Mouse (Mus musculus): ENCODE results near the gene Mslnl.
A peak's percentile ranks its signal among the peaks of the same experiment; 100 is the strongest.

Mslnl gene

DNA sequence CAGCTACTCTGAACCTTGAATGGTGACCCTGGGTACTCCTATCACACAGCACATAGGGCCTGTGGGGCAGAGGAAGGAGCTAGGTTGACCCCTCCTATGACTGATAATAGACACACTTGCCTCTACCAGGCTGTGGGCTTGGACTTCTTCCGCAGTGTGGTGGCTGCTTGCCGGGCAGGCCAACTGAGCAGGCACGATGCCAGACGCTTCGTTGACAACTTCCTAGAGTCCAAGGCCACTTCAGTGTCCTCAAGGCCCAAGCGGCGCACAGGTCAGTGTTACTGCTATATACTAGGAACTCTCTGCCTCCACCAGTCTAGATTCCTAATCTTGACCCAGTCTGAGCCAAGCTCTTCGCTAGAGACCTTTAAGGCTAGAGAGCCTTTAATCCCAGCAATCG is 8.0 kb downstream of the Mslnl start:
- DNase-seq (ENCODE audit: low read depth in 2 of 2, low spot score in 2 of 2): no peak

- no peak for DNase-seq (ENCODE audit: low read depth in 2 of 2, low spot score in 2 of 2)
Observed at GRCm38 (mm10) chr17:25744311-25744710, 8.5 kb downstream of the Mslnl start.

DNA sequence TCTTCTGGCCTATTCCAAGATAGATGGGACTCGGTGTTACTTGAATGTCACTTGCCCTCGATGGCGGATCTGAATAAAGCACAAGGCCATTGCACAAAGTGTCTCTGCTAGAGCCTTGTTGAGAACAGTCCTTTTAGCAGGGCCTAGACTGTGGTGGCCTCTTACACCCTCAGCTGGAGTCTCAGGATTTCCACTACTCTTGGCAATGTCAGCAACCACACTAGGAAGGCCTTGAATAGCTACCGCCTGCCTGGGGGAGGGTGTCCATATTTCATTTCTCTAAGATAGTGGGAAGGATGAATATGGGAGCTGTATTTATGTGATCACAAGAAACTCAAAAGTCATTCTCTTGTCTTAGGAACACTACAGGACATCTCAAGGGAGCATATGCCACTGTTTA is 12.4 kb downstream of the Mslnl start:
- no peak for DNase-seq (ENCODE audit: low read depth in 2 of 2, low spot score in 2 of 2)

- DNase-seq (ENCODE audit: low read depth in 2 of 2, low spot score in 2 of 2): no peak
Observed at GRCm38 (mm10) chr17:25749314-25749713, 13.5 kb downstream of the Mslnl start.

DNA sequence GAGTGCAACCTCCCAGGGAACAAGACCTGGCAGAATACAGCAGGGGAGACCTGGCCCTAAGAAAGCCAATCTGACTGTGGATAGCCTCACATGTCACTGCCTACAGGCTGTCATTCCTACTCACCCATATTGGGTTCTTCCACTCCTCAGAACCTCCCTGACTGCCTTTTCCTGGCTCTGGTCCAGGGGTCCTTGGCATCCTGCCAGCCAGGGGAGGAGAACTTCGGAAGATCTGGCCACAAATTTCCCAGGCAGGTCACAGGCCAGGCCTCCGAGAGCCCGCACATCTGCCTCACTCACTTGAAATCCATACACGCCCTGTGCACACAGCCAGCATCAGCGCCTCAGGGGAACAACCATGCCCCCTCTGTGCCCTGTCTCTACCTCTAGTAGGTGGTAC is 15.6 kb downstream of the Mslnl start:
- no peak for DNase-seq (ENCODE audit: low read depth in 2 of 2, low spot score in 2 of 2)

DNA sequence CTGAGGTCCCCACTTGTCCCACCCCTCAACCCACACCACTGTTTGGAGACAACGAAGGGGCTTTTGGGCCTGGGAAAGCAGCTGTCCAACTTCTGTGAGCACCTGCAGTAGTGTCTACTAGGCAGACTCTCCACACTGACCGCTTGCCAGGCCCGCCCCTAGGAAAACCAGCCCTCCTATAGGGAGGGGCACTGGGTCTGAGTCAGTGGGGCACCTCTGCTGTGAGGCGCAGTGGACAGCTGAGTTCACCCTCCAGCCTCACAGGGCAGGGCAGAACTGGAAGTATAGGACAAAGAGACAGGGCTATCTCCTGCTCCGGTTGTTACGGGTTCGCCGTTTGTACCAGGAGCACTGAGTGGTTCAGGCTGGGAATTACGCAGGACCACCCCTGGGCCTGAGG is 18.4 kb downstream of the Mslnl start, which contains the start of gene Msln:
Msln (minus strand) TSS at position 138 of the 400 bp plus-strand sequence.
- DNase-seq (ENCODE audit: low read depth in 2 of 2, low spot score in 2 of 2): no peak

DNA sequence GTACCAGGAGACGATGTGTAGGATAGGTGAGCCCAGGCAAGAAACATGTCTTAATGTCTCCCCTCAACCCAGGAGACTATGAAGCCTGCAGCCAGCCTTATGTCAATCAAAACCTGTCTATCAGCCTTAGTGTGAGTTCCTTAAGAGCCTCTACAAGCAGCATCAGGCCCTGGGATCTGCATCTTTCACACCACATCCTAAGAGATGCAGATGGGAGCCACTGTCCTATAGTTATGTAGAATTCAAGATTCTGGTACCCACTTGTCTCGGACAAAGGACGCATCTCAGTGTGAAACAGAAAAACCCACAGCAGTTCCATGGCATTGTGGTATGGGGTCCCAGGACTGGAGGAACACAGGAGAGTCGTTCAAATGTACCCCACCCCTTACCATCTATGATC is 19.2 kb downstream of the Mslnl start:
- no peak for DNase-seq (ENCODE audit: low read depth in 2 of 2, low spot score in 2 of 2)

DNA sequence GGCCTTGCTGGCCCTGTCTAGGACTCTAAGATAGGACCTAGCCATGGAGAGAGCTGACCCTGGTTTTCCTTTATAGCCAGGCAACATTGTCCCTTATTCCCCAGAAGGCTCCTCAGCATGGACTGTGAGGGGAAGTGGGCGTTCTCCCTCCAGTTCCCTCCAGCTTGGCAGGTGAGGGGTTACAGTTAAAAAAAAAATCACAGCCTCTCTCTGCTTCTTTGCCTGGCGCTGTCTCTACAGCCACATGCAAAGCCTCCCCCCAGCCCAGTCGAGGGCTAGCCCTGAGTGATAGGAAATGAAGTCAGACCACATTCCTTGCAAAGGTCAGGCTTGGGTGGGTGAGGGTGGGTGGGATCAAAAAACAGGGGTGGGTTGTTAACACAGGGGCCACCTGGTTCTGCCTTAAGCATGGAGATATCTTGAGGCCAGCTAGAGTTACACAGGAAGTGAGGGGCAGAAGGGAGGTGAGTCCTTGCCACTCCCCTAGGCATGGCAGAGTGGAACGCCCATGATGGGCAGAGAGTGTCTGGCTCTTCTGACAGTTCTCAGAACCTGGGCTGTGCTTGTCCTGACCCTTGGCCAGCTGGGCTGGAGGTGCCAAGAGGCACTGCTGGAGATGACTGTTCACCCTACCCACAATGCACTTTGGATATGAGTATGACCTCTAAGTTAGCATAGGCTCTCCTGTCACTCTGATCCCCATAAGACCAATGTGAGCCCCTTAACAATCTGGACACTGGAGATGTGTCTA is 20.0 kb downstream of the Mslnl start:
- no peak for DNase-seq (ENCODE audit: low read depth in 2 of 2, low spot score in 2 of 2)

DNA sequence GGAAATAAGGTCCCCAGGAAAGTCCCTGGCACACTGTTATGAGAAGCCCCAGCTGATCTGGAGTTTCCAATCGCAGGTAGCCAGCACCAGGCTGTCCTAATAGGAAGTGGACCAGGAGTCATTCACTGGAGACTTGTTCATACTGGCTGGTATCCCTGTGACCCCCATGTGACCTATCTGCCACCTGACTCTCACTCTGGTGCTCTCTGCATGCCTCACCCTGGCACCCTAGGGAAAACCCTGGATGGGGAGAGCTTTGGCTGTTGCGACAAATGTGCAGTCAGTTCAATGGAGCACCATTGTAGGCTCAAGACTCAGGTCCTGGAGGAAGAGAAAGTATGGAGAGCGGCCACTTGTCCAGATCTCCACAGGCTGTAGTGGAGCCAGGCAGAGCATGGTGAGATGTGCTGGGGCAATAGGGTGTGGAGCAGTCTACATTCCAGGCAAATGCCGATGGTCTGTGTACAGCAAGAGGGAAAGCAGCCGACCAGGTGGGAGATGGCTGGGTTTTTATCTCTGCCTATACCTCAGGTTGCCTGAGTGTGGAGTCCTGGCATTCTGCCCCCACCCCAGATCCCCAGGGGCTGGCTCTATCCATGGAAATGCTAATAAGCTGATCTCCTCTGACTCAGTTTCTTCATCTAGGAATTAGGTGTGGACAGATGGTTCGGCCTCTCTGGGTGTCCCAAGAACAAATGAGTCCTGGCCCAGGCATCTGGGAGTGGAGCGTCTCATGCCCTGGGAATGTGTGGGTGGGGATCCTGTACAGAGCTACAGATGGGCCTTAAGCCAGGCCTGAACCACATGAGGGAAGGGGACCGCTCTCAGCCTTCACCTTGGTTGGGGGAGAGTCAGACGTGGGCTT is 20.8 kb downstream of the Mslnl start:
- DNase-seq (ENCODE audit: low read depth in 2 of 2, low spot score in 2 of 2): no peak

DNA sequence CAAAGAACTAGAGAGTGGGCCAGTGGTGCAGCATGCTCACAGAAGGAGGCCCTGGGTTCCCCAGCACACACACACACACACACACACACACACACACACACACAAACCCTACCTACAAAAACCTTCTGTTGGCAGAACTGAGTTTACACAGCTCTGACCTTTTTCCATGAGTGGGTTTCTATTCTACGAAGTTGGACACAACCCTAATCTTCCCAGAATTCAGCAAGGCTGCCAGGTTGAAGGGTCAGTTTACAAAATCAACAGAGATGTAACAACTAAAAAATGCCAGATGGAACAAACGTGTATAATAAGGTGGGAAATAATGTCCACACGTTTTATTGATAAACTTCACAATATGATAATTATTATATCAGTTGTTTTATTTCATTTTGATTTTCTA is 21.8 kb downstream of the Mslnl start:
- no peak for DNase-seq (ENCODE audit: low read depth in 2 of 2, low spot score in 2 of 2)

- DNase-seq (ENCODE audit: low read depth in 2 of 2, low spot score in 2 of 2): no peak
Observed at GRCm38 (mm10) chr17:25760148-25760547, 24.3 kb downstream of the Mslnl start.

DNA sequence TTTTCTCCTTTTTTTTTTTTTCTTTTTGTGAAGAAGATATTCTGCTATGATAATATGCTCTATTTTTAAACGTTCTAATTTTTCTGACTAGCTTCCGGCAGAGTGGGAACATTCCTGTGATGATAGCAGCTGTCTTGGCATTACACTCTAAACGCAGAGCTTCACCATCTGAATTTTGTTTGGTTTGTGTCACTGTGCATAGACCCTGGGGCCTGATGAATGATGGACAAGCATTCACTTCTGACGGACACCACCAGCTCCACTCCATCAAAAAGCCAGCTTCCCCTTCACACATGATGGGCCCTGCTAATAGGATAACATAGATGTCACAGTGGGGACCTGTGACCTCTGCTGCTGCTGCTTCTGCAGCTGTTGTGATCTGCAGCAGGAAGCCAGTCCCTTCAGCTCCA is 25.7 kb downstream of the Mslnl start:
- no peak for DNase-seq (ENCODE audit: low read depth in 2 of 2, low spot score in 2 of 2)

DNA sequence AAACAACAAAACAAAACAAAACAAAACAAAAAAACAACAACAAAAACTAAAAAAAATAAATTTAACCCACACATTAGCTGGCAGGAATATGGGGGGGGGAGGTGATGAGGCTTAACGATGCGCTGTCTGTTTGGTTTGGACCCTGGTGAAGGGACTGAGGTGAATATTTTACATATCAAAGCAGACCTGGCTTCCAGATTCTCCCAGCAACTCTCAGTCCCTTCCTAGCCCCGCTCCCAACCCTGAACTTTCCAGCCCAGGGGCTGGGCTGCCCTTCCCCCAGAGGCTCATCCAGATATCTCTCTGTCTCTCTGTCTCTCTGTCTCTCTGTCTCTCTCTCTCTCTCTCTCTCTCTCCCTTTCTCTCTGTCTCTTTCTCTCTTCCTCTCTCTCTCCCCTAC is 26.7 kb downstream of the Mslnl start:
- DNase-seq (ENCODE audit: low read depth in 2 of 2, low spot score in 2 of 2): no peak

- no peak for DNase-seq (ENCODE audit: low read depth in 2 of 2, low spot score in 2 of 2)
Observed at GRCm38 (mm10) chr17:25765886-25766285, 30.0 kb downstream of the Mslnl start.

DNA sequence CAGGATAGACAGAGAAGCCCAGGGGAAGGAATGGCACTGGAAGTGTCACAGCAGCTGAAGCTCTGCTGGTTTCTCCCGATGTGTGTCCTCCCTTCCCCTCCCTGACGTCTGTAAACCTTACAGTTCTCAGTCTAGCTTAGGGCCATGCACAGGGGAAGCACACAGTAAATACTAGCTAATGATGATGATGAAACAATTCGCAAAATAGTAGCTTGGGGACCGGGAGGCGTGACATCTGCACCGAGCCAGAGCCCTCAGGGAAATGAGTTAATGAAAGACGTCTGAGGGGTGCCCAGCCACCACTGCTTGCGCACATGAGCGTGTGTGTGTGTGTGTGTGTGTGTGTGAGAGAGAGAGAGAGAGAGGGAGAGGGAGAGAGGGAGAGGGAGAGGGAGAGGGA is 33.5 kb downstream of the Mslnl start:
- DNase-seq (ENCODE audit: low read depth in 2 of 2, low spot score in 2 of 2): no peak

DNA sequence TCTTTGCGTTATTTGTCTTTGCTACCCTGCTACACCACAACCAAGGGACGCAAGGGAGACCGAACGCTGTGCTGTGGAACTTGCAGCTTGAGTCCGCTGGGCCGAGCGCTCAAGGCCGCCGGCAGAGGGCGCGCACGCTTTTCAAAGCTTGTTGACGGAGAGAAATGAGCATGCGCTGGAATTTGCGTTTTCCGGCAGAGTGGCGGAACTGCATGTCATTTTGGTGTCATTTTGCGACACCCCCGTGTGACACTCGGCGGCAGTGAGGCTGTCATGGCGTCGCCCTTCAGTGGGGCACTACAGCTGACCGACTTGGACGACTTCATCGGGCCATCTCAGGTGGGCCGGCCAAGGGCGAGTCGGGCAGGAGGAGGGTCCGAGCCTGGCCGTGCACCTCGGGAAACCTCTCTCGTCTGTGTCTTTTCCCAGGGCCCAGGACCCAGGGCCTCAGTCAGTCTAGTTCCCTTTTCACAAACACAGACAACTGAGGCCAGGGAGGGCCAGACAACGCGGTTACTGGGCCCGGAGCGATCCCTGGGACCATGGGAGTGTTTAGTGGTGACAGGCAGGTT is 37.8 kb downstream of the Mslnl start, which contains the start of gene Narfl:
Narfl (plus strand) TSS at position 228 of the 572 bp plus-strand sequence.
- DNase-seq (ENCODE audit: low read depth in 2 of 2, low spot score in 2 of 2): peak; percentile 97 to 98

DNA sequence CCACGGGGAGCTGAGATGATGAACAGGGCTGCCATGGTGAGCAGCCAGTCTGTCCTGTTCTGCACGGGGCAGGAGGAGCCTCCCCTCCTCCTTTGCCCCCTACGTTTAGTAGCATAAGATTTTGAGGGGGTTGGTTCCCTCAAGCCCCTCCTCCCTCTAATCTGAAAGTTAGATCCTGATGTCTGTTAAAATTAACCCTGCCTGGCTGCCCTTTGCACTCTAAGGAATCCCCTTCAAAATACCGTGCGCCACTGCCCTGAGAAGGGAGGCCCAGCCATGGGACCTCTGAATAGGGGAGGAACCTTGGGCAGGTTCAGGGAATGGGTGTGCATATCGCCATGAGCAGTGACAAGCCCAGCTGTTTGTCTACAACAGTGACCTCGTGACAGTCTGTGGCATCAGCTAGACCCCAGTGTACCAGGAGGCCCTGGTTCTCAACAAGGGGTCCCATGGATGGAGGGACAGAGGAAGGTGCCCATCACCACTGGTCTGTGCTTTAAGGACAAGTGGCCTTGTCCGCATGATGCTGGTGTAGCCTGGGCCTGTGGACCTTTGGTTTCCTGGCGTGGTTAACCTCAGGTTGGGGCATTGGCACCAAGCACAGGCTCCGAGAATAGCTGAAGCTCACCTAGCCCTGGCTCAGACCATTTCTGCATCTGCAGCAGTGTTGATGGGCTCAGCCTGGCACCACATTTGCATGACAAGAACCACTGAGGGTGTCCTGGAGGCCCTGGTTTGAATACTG is 39.6 kb downstream of the Mslnl start:
- DNase-seq (ENCODE audit: low read depth in 2 of 2, low spot score in 2 of 2): no peak

DNA sequence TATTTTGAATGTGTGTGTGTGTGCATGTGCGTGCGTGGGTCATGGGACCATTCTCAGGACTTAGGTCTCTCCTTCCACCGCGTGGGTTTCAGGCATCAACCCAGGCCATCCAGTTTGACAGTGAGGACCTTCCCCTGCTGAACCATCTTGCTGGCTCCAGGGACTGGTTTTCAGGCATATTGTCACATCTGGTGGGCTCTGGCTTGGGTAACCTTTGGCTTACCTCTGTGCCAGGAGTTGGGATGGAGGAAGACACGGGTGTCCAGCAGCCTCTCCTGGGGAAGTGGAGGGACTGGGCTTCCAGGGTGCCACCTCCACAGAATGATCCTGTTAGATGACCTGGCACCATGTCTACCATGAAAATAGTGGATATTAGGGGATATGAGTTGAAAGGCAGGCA is 42.1 kb downstream of the Mslnl start:
- no peak for DNase-seq (ENCODE audit: low read depth in 2 of 2, low spot score in 2 of 2)

GRCm38 (mm10) chr17:25781339-25781738 is 45.5 kb downstream of the Mslnl start:
- DNase-seq (ENCODE audit: low read depth in 2 of 2, low spot score in 2 of 2): no peak

- no peak for DNase-seq (ENCODE audit: low read depth in 2 of 2, low spot score in 2 of 2)
Observed at GRCm38 (mm10) chr17:25783086-25783485, 47.2 kb downstream of the Mslnl start.

- DNase-seq (ENCODE audit: low read depth in 2 of 2, low spot score in 2 of 2): no peak
Observed at GRCm38 (mm10) chr17:25783861-25784574, 48.2 kb downstream of the Mslnl start.
